Mouse (Mus musculus) liver (tissue): Measurements from ENCODE around the gene Ccdc66.

Source experiments
- DNase-seq: peaks from one replicate; pipeline ENCODE4 v3.0.0-alpha.2; 2020; ENCODE audit warnings: mixed read lengths

Gene Ccdc66

DNA sequence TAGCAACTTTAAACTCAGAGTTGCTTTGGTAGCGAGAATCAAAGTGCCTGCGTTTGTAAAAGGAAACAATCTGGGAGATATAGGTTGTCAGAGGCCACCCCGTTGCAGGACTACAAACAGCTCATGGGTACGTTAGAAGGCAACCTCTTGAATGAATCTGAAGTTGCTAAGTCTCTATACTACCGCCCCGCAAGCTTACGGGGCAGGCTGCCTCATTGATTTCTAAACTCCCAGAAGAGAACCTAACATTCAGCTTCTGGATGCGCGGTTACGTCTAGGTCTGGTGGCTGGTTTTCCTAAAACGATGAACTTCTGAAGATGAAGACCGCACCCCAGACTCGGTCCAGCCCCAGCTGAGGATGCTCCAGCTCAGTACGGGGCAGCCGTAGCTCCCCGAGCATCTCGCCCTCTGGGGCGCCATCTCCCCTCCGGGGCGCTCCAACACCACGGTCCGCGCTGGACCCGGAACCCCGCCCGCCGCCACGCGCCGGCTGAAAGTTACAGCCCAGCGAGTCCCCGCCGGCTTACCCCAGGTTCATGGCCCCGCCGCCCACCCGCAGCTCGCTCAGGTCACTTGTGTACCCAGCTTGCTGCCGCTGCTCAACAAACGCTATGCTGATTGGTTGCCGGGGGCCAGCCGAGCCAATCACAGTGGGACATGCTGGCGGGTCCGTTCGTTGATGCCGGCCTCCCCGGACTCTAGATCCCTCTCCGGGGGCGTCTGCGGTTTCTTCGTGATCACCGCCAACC is at the start of gene Ccdc66:
TSS of gene Ccdc66 (minus strand) at position 567 of the 750 bp plus-strand sequence.
- DNase-seq = peak; percentile 95

DNA sequence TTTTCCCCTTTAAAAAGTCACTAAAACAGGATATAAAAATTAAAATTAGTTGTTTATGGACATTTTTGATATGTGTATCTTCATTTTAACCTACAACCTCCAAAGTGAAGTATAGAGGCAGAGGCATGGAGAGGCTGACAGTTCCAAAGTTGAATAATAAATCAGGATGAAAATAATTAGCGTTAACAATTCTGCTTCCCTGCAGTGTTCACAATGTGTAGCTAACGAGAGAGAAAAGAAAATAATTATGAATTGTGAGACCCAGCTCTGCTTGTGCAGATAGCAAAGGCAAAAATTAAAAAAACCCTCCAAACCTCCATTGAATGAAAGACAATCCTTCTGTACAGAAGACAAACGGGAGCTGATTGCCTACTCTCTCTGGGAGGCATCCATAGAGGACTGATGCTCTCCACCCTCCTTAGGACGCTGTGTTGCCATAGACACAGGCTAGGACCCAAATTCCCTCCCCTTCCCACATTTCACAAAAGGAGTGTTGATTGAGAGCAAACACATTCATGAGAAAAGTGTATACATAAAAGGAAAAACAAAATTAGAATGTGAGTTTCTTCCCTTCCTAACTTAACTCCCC is 35.7 kb upstream of the Ccdc66 start:
- DNase-seq = no peak

GRCm38 (mm10) chr14:27536441-27536840 is 28.2 kb upstream of the Ccdc66 start:
- no peak for DNase-seq

GRCm38 (mm10) chr14:27524541-27524940 is 16.3 kb upstream of the Ccdc66 start:
- no peak for DNase-seq

GRCm38 (mm10) chr14:27508644-27509301 is 513 bp upstream of the Ccdc66 start:
- DNase-seq = no peak

- DNase-seq = no peak
Observed at GRCm38 (mm10) chr14:27501096-27501495, 7.2 kb downstream of the Ccdc66 start.

- DNase-seq = no peak
Observed at GRCm38 (mm10) chr14:27493516-27493915, 14.7 kb downstream of the Ccdc66 start.

DNA sequence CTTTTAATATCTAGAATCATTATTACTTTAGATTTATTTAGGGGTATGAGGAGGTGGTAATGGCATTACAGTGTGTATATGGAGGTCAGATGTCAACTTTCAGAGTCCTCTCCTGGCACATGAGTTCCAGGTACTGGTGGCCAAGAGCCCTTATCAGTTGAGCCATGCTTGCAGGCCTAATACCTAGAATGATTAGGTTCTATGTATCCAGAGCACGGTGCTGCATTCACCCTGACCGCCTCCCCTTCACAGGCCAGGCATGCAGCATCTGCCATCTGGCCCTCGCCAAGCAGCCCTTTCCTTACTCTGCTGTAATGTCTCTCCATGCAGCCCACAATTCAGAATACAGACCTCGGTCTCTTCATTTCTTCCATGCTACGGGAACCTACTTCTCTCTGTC is 16.9 kb downstream of the Ccdc66 start:
- DNase-seq = peak; percentile 27

GRCm38 (mm10) chr14:27446963-27447362 is 61.3 kb downstream of the Ccdc66 start:
- no peak for DNase-seq

GRCm38 (mm10) chr14:27444851-27445281 is 63.4 kb downstream of the Ccdc66 start:
- DNase-seq = no peak

GRCm38 (mm10) chr14:27440921-27441320 is 67.3 kb downstream of the Ccdc66 start:
- DNase-seq = no peak

- no peak for DNase-seq
Observed at GRCm38 (mm10) chr14:27436826-27437225, 71.4 kb downstream of the Ccdc66 start.

DNA sequence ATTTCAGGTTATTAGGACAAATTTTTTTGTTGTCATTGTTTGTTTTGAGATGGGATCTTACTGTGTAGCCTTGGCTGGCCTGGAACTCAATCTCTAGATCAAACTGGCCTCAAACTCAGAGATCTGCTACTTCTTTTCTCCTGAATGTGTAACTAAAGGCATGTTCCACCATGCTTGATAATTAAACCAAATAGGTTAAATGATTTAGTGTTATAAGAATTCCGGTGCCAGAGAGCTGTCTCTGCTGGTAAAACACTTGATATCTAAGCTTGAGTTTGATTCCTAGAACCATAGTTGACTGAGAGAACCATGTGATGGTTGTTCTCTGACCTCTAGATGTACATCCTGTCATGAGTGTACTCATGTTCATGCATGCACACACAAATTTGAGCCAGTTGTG is 72.1 kb downstream of the Ccdc66 start:
- no peak for DNase-seq

- DNase-seq = no peak
Observed at GRCm38 (mm10) chr14:27432064-27432463, 76.2 kb downstream of the Ccdc66 start.
